Mouse (Mus musculus): ENCODE results near the gene Dcn.

DNA sequence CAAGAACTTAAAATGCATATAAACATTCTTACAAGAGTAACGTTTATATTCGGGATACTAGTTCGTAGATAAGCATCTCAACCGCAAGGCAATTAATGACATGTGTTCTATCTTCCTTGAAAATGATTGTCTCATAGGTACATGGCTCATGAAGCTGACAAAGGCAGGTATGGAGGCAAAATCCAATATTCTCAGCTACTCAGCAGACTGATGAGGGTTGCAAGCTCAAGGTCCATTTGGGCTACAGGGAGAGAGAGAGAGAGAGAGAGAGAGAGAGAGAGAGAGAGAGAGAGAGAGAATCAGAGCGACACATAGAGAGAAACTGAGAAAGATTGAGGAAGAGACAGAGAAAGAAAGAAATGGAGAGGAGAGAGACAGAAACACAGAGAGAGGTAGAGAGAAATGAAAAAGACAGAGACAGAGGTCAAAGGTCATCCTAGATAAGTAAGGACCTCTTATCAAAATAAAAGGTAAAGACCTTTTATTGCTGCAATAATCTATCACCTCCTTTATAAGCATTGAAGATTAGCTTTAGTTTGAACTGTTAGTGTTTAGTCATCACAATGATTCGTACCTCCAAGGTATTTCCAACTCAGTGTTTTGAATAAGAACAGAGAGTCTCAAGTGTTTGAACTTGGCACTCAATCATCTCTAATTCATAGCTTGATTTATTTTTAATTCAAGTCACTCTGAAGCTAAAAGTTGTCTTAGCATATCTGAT, 8.0 kb downstream of the Dcn start:
- no peak for TF ChIP-seq CTCF (IDR thresholded peaks at IDR 0.05; ENCODE audit: low read depth, low read length)
- TF ChIP-seq TAL1 (conservative IDR thresholded peaks at IDR 0.05; ENCODE audit: low read depth, low read length) = no peak

All from G1E (cell line).